ENCODE assay signal across 15 mouse cellular contexts in genomic region chr6:124874348-124874747, GRCm38 (mm10). TPM values are rescaled to one million over a fixed set of nuclear protein-coding genes. Genes with fewer than 3 reads are reported as not detected.
"Had no signal": no experiment of that assay in that cellular context is flagged by ENCODE, and none has a peak within 500 bp of the region (broad histone marks: within the 10 kb centered on the region; RNA-seq: fewer than 3 reads in every experiment).

No protein-coding gene starts in this region.

- ATAC-seq: midbrain, embryonic 13.5 days; midbrain, embryonic 15.5 days had no signal

- H3K4me1 ChIP-seq: midbrain, embryonic 13.5 days; midbrain, embryonic 15.5 days; neural tube, embryonic 12.5 days had no signal

- H3K27ac ChIP-seq: liver, embryonic 14.5 days; midbrain, embryonic 13.5 days; midbrain, embryonic 15.5 days; neural tube, embryonic 12.5 days had no signal

- H3K9me3 ChIP-seq: midbrain, embryonic 13.5 days; midbrain, embryonic 15.5 days; neural tube, embryonic 12.5 days had no signal

- DNase-seq: lung, adult 18-20 months; lung, embryonic 14.5 days; lung, postnatal 14 days; lung, postnatal 36 days; right cerebral cortex, postnatal 14 days; thymus, postnatal 14 days; thymus, postnatal 36 days had no signal

- H3K36me3 ChIP-seq: midbrain, embryonic 13.5 days; midbrain, embryonic 15.5 days; neural tube, embryonic 12.5 days had no signal

- H3K4me3 ChIP-seq: megakaryocyte, embryonic 14.5 days; midbrain, embryonic 13.5 days; midbrain, embryonic 15.5 days; neural tube, embryonic 12.5 days had no signal

- H3K4me2 ChIP-seq: lung, embryonic 14.5 days; midbrain, embryonic 11.5 days; midbrain, embryonic 13.5 days; midbrain, embryonic 15.5 days; neural tube, embryonic 12.5 days had no signal

- H3K27me3 ChIP-seq: midbrain, embryonic 13.5 days; midbrain, embryonic 15.5 days; neural tube, embryonic 12.5 days had no signal

- H3K9ac ChIP-seq: liver, embryonic 14.5 days; lung, embryonic 14.5 days; midbrain, embryonic 13.5 days; midbrain, embryonic 15.5 days; neural tube, embryonic 12.5 days had no signal

RNA-seq across cellular contexts. Expression of gene Gpr162, which starts 10.6 kb away (rescaled TPM):
- total RNA-seq: neutrophil, adult 5-6 weeks had no signal

RNA-seq across cellular contexts. Expression of gene Cd4, which starts 13.7 kb away (rescaled TPM):
- polyA plus RNA-seq: lung, embryonic 14.5 days; midbrain, embryonic 11.5 days had no signal

RNA-seq across cellular contexts. Expression of gene P3h3, which starts 16.8 kb away (rescaled TPM):
- total RNA-seq: monocyte, adult 5-6 weeks; neutrophil, adult 5-6 weeks had no signal

RNA-seq across cellular contexts. Expression of gene Gnb3, which starts 34.3 kb away (rescaled TPM):
- total RNA-seq: monocyte, adult 5-6 weeks had no signal

RNA-seq across cellular contexts. Expression of gene Lag3, which starts 37.2 kb away (rescaled TPM):
- total RNA-seq: monocyte, adult 5-6 weeks had no signal
